Mouse (Mus musculus): ENCODE measurements around the gene Gm4553. TPM values are rescaled to one million over a fixed set of nuclear protein-coding genes. Genes with fewer than 3 reads are reported as not detected.
"Not testable (repeated sequence)": the region's sequence is repeated elsewhere in the genome, so short reads cannot be mapped to it uniquely, and the experiment has no call there.

The Gm4553 gene
- polyA plus RNA-seq, 1 experiment from 2014 or later = not detected

DNA sequence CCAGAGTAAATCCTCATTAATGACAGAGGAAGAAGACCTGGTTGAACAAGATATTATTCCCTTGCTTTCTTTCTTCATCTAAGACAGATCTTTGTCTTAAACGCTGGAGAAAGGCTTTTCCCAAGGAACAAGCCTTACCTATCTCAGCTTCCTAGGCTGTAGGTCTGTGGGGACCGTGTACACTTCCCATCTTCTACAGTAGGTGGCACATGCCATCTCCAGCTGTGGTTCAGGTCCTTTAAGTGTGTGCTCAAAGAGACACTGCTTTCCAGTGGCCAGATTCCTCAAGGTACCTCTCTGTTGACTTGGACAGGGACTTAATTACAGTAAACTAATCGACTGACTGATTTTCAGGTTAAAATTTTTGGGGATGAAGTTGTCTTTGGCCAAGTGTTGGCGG lies 36.7 kb downstream of the Gm4553 start:
- H3K36me3 ChIP-seq = no peaks in the 10 kb centered on the region
- WGBS = 65% methylated on average over 4 of the region's 4 CpGs
- ATAC-seq (replicated peaks; ENCODE audit: low FRiP score) = no peak
- H3K4me3 ChIP-seq (replicated peaks) = no peak overlapping the region
- no peak overlapping the region for H3K27ac ChIP-seq
- no peaks in the 10 kb centered on the region for H3K4me1 ChIP-seq
- H3K4me2 ChIP-seq = no peak overlapping the region
- no peaks in the 10 kb centered on the region for H3K9me3 ChIP-seq (replicated peaks)
- no peak overlapping the region for H3K9ac ChIP-seq
- no peaks in the 10 kb centered on the region for H3K27me3 ChIP-seq

DNA sequence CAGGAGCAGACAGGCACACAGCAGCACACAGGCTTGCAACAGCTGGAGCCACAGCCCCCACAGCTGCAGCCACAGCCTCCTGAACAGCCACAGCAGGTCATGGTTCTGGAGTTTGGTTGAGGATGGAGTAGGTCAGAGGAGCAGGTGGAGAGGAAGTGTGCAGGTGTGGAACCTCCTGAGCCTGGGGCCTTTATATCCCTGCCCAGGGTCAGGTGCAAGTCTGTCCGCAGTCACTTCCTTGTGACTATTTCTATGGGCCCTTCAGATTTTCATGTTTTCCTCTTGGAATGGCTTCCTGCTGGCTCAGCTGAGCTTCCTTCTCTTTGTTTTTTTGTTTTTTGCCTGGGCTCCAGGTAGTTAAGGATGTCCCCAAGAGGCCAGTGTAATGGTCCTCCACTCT lies 44.9 kb downstream of the Gm4553 start, which contains the start of gene Gm45618:
Gm45618 (minus strand) TSS at position 101 of the 400 bp plus-strand sequence.
- H3K36me3 ChIP-seq; H3K4me3 ChIP-seq (replicated peaks); H3K9me3 ChIP-seq (replicated peaks); H3K27ac ChIP-seq; H3K4me1 ChIP-seq; H3K4me2 ChIP-seq; H3K27me3 ChIP-seq; H3K9ac ChIP-seq; ATAC-seq (replicated peaks; ENCODE audit: low FRiP score): not testable (repeated sequence)
- 100% methylated on average over 1 of the region's 1 CpGs for WGBS

DNA sequence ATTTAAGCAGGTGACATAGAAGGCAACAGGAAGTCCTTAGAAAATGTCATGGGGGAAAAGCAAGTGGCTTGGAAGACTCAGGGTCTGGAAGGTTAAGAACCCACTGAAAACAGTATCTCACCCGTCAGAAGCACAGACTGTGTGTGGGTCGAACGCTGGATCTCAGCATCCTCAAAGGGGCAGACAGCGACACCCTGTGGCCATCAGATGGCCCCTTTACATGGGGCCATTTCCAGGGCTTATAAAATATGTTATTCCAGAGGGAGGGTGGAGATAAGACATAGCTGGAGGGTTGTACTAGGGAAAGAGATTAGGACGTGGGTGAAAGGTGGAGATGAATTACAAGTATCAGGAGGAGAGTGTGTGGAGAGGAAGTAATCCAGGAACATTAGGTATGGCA lies 45.9 kb downstream of the Gm4553 start:
- no peak for ATAC-seq (replicated peaks; ENCODE audit: low FRiP score)
- Histone ChIP-seq H3K27me3 (no peaks in the 10 kb centered on the region), H3K9ac (no peak overlapping the region), H3K36me3 (no peaks in the 10 kb centered on the region), H3K4me1 (no peaks in the 10 kb centered on the region), H3K4me3 (replicated peaks) (no peak overlapping the region), H3K9me3 (replicated peaks) (no peaks in the 10 kb centered on the region), H3K27ac (no peak overlapping the region), H3K4me2 (no peak overlapping the region)
- 19% methylated on average over 5 of the region's 5 CpGs for WGBS

Other genes with a start within 250 kb of the Gm4553 start
- gene Tollip, start 247.2 kb downstream of the Gm4553 start, polyA plus RNA-seq (2015; fragmentation: Nextera tagmentation; extraction: Ambion mirVana) = 41.3 and 45.6 TPM in 2 replicates
- 0.74 and 0.86 TPM in 2 replicates for gene Brsk2, start 216.0 kb downstream of the Gm4553 start, polyA plus RNA-seq (2015; fragmentation: Nextera tagmentation; extraction: Ambion mirVana)
- 62.3 and 66.9 TPM in 2 replicates for gene Mob2, start 104.7 kb downstream of the Gm4553 start, polyA plus RNA-seq (2015; fragmentation: Nextera tagmentation; extraction: Ambion mirVana)
- 2.6 and 2.9 TPM in 2 replicates for gene Dusp8, start 69.9 kb downstream of the Gm4553 start, polyA plus RNA-seq (2015; fragmentation: Nextera tagmentation; extraction: Ambion mirVana)
- not detected in 2 replicates for gene Gm45618, start 45.0 kb downstream of the Gm4553 start, polyA plus RNA-seq (2015; fragmentation: Nextera tagmentation; extraction: Ambion mirVana)
- gene Gm39115, start 29.7 kb downstream of the Gm4553 start, polyA plus RNA-seq (2015; fragmentation: Nextera tagmentation; extraction: Ambion mirVana) = not detected in 2 replicates
- not detected in 2 replicates for gene Gm45337, start 21.1 kb downstream of the Gm4553 start, polyA plus RNA-seq (2015; fragmentation: Nextera tagmentation; extraction: Ambion mirVana)
- not detected in 2 replicates for gene Gm29735, start 8.6 kb downstream of the Gm4553 start, polyA plus RNA-seq (2015; fragmentation: Nextera tagmentation; extraction: Ambion mirVana)
- not detected in 2 replicates for gene Krtap5-2, start 10.3 kb upstream of the Gm4553 start, polyA plus RNA-seq (2015; fragmentation: Nextera tagmentation; extraction: Ambion mirVana)
- not detected in 2 replicates for gene Gm10153, start 24.6 kb upstream of the Gm4553 start, polyA plus RNA-seq (2015; fragmentation: Nextera tagmentation; extraction: Ambion mirVana)
- gene Krtap5-3, start 35.6 kb upstream of the Gm4553 start, polyA plus RNA-seq (2015; fragmentation: Nextera tagmentation; extraction: Ambion mirVana) = not detected in 2 replicates
- not detected in 2 replicates for gene Gm7579, start 46.1 kb upstream of the Gm4553 start, polyA plus RNA-seq (2015; fragmentation: Nextera tagmentation; extraction: Ambion mirVana)
- gene Krtap5-5, start 64.2 kb upstream of the Gm4553 start, polyA plus RNA-seq (2015; fragmentation: Nextera tagmentation; extraction: Ambion mirVana) = not detected in 2 replicates
- gene Gm40460, start 75.3 kb upstream of the Gm4553 start, polyA plus RNA-seq (2015; fragmentation: Nextera tagmentation; extraction: Ambion mirVana) = not detected in 2 replicates
- not detected in 2 replicates for gene Gm2431, start 92.6 kb upstream of the Gm4553 start, polyA plus RNA-seq (2015; fragmentation: Nextera tagmentation; extraction: Ambion mirVana)
- not detected in 2 replicates for gene Gm4559, start 108.6 kb upstream of the Gm4553 start, polyA plus RNA-seq (2015; fragmentation: Nextera tagmentation; extraction: Ambion mirVana)
- not detected in 2 replicates for gene Krtap5-1, start 131.4 kb upstream of the Gm4553 start, polyA plus RNA-seq (2015; fragmentation: Nextera tagmentation; extraction: Ambion mirVana)
- gene Krtap5-4, start 137.8 kb upstream of the Gm4553 start, polyA plus RNA-seq (2015; fragmentation: Nextera tagmentation; extraction: Ambion mirVana) = not detected in 2 replicates
- gene Ifitm10, start 208.0 kb upstream of the Gm4553 start, polyA plus RNA-seq (2015; fragmentation: Nextera tagmentation; extraction: Ambion mirVana) = 1.8 and 2.3 TPM in 2 replicates
- 1.2 and 2.5 TPM in 2 replicates for gene Gm49369, start 216.9 kb upstream of the Gm4553 start, polyA plus RNA-seq (2015; fragmentation: Nextera tagmentation; extraction: Ambion mirVana)
- gene Ctsd, start 222.3 kb upstream of the Gm4553 start, polyA plus RNA-seq (2015; fragmentation: Nextera tagmentation; extraction: Ambion mirVana) = 294 and 312 TPM in 2 replicates

Data from kidney, embryonic 15.5 days (tissue).